Comparison of ENCODE assay signal across 1 mouse cellular context in genomic region chr16:20089636-20090035, GRCm38 (mm10).
TF ChIP-seq lines count a peak whose summit lies in the region.

No protein-coding gene starts in this region.

TF ChIP-seq in MEL, 35 proteins besides CTCF, POLR2A, EP300 and RAD21:
- TF ChIP-seq RCOR1 (IDR thresholded peaks at IDR 0.05; ENCODE audit: low read depth, low read length) (no peak), HCFC1 (IDR thresholded peaks at IDR 0.05; ENCODE audit: low read depth, low read length) (no peak), ZKSCAN1 (IDR thresholded peaks at IDR 0.05; ENCODE audit: low read depth, low read length) (no peak), UBTF (IDR thresholded peaks at IDR 0.05; ENCODE audit: borderline replicate concordance, insufficient read depth, low read depth, low read length) (no peak), SMC3 (IDR thresholded peaks at IDR 0.05; ENCODE audit: low read depth, low read length) (peak; percentile 34; the same call in 1 of the 2 replicates), JUND (IDR thresholded peaks at IDR 0.05; ENCODE audit: low read depth, low read length) (no peak), NRF1 (IDR thresholded peaks at IDR 0.05; ENCODE audit: insufficient read depth, low read depth, low read length, poor library complexity, severe bottlenecking) (no peak), ZNF384 (IDR thresholded peaks at IDR 0.05; ENCODE audit: low read depth, low read length) (no peak)
